19 mouse cellular contexts compared by ENCODE assay signal in the genomic region with DNA sequence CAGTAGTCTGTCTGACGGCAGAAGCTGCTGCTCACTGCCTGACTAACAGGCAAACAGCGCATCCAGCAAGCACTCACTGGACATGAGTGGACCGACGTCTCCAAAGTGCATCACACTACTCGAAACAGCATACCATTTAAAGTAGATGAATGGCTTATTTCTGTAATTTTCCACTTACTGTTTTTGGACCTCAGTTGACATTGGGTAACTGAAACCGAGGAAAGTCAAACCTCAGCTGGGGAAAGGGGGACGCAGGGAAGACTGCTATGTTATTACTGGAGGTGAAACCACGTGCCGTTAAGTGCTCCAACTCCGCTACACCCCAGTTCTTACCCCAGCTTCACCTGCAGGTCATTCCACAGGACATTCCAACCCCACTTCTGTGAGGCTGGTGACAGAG.
DNase-seq lines count a peak whose midpoint lies in the region; ATAC-seq and TF ChIP-seq lines count a peak whose summit lies in the region.
"Had no signal": no experiment of that assay in that cellular context is flagged by ENCODE, and none has a peak within 500 bp of the region (broad histone marks: within the 10 kb centered on the region; RNA-seq: fewer than 3 reads in every experiment).

No protein-coding gene starts in this region.

- H3K9me3 ChIP-seq in heart, embryonic 15.5 days (replicated peaks), result no peaks in the 10 kb centered on the region
- no peaks in the 10 kb centered on the region for H3K9me3 ChIP-seq in heart, embryonic 11.5 days (replicated peaks; ENCODE audit: control insufficient read depth, low read length)
- no peaks in the 10 kb centered on the region for H3K9me3 ChIP-seq in liver, embryonic 15.5 days (replicated peaks)
- 0 out of 2 replicates have a peak, but pooled peaks cover 3% of the 10 kb centered on the region for H3K9me3 ChIP-seq in liver, embryonic 12.5 days (replicated peaks)
- no peaks in the 10 kb centered on the region for H3K9me3 ChIP-seq in limb, embryonic 14.5 days (ENCODE audit: control insufficient read depth, low read length)

- no peak for ATAC-seq in heart, embryonic 15.5 days (replicated peaks; ENCODE audit: insufficient number of reproducible peaks, insufficient read depth, low FRiP score, low read depth)
- no peak for ATAC-seq in heart, embryonic 11.5 days (replicated peaks; ENCODE audit: insufficient number of reproducible peaks, low FRiP score, low TSS enrichment)
- no peak for ATAC-seq in liver, embryonic 15.5 days (ENCODE audit: insufficient read depth)
- no peak for ATAC-seq in liver, embryonic 12.5 days
- ATAC-seq in limb, embryonic 14.5 days (ENCODE audit: low FRiP score, low read depth), result no peak
- ATAC-seq: forebrain, postnatal 0 days; intestine, postnatal 0 days; midbrain, embryonic 13.5 days had no signal

- no peaks in the 10 kb centered on the region for H3K36me3 ChIP-seq in heart, embryonic 15.5 days
- no peaks in the 10 kb centered on the region; the same call in 1 of the 2 replicates for H3K36me3 ChIP-seq in heart, embryonic 11.5 days (ENCODE audit: control insufficient read depth, insufficient read depth, low read length)
- H3K36me3 ChIP-seq in liver, embryonic 15.5 days (replicated peaks), result no peaks in the 10 kb centered on the region
- H3K36me3 ChIP-seq in liver, embryonic 12.5 days, result no peaks in the 10 kb centered on the region
- H3K36me3 ChIP-seq in limb, embryonic 14.5 days (ENCODE audit: control insufficient read depth, insufficient read depth, low read length), result 0 out of 2 replicates have a peak, but pooled peaks cover 14% of the 10 kb centered on the region
- H3K36me3 ChIP-seq: midbrain, embryonic 13.5 days had no signal

- H3K4me1 ChIP-seq in heart, embryonic 15.5 days (replicated peaks), result peaks cover 79% of the 10 kb centered on the region
- H3K4me1 ChIP-seq in heart, embryonic 11.5 days (ENCODE audit: control insufficient read depth, insufficient read depth, low read length), result peaks cover 51% of the 10 kb centered on the region
- peaks cover 47% of the 10 kb centered on the region for H3K4me1 ChIP-seq in liver, embryonic 15.5 days (replicated peaks)
- H3K4me1 ChIP-seq in liver, embryonic 12.5 days, result peaks cover 48% of the 10 kb centered on the region
- H3K4me1 ChIP-seq in limb, embryonic 14.5 days (ENCODE audit: control insufficient read depth, insufficient read depth, low read length), result peaks cover 48% of the 10 kb centered on the region
- H3K4me1 ChIP-seq: midbrain, embryonic 13.5 days had no signal

- H3K27ac ChIP-seq in heart, embryonic 15.5 days, result peak overlapping the region; percentile 63; the same call in 1 of the 2 replicates
- no peak overlapping the region for H3K27ac ChIP-seq in heart, embryonic 11.5 days (ENCODE audit: low read depth, low read length)
- 0 out of 2 replicates have a peak overlapping the region, but pooled peaks have one; percentile 45 for H3K27ac ChIP-seq in liver, embryonic 15.5 days (replicated peaks)
- H3K27ac ChIP-seq in liver, embryonic 12.5 days, result no peak overlapping the region
- H3K27ac ChIP-seq in limb, embryonic 14.5 days (replicated peaks; ENCODE audit: low read depth, low read length), result no peak overlapping the region
- H3K27ac ChIP-seq: hindbrain, embryonic 14.5 days; left cerebral cortex, adult 2 months; midbrain, embryonic 13.5 days; stomach, postnatal 0 days had no signal

- WGBS in heart, embryonic 15.5 days, result 80% methylated on average over 10 of the region's 10 CpGs
- WGBS in heart, embryonic 11.5 days (ENCODE audit: insufficient replicate concordance), result 86% methylated on average over 10 of the region's 10 CpGs
- 74% methylated on average over 10 of the region's 10 CpGs for WGBS in liver, embryonic 15.5 days (ENCODE audit: insufficient replicate concordance)
- 78% methylated on average over 10 of the region's 10 CpGs for whole genome bisulfite sequencing in liver, embryonic 12.5 days (ENCODE audit: insufficient replicate concordance)
- WGBS in limb, embryonic 14.5 days, result 81% methylated on average over 10 of the region's 10 CpGs

- no peak overlapping the region for H3K4me2 ChIP-seq in heart, embryonic 15.5 days
- no peak overlapping the region for H3K4me2 ChIP-seq in heart, embryonic 11.5 days
- H3K4me2 ChIP-seq in liver, embryonic 15.5 days, result no peak overlapping the region
- H3K4me2 ChIP-seq in liver, embryonic 12.5 days, result no peak overlapping the region
- H3K4me2 ChIP-seq in limb, embryonic 14.5 days (replicated peaks; ENCODE audit: low read depth, low read length, severe bottlenecking), result no peak overlapping the region
- H3K4me2 ChIP-seq: heart, embryonic 12.5 days; hindbrain, embryonic 14.5 days; limb, embryonic 12.5 days; midbrain, embryonic 13.5 days had no signal

- no peaks in the 10 kb centered on the region for H3K27me3 ChIP-seq in heart, embryonic 15.5 days
- H3K27me3 ChIP-seq in heart, embryonic 11.5 days (ENCODE audit: control insufficient read depth, insufficient read depth, low read length), result no peaks in the 10 kb centered on the region
- H3K27me3 ChIP-seq in liver, embryonic 15.5 days, result no peaks in the 10 kb centered on the region
- H3K27me3 ChIP-seq in liver, embryonic 12.5 days (replicated peaks), result no peaks in the 10 kb centered on the region
- no peaks in the 10 kb centered on the region for H3K27me3 ChIP-seq in limb, embryonic 14.5 days (ENCODE audit: control insufficient read depth, insufficient read depth, low read length)
- H3K27me3 ChIP-seq: heart, embryonic 12.5 days; limb, embryonic 12.5 days; midbrain, embryonic 13.5 days had no signal

- DNase-seq in adrenal gland, adult 2 months, result peak; percentile 67
- DNase-seq in adrenal gland, postnatal 25 days, result no peak
- DNase-seq in limb, embryonic 14.5 days (ENCODE audit: low spot score), result no peak
- no peak for DNase-seq in T-cell, adult 2 months (ENCODE audit: low spot score)
- DNase-seq: cerebellum, postnatal 14 days; forebrain, postnatal 0 days; spleen, adult 18-20 months; thymus, postnatal 36 days had no signal

- no peak overlapping the region for H3K9ac ChIP-seq in heart, embryonic 15.5 days
- no peak overlapping the region for H3K9ac ChIP-seq in heart, embryonic 11.5 days (ENCODE audit: low read depth, low read length)
- H3K9ac ChIP-seq in liver, embryonic 15.5 days, result no peak overlapping the region
- H3K9ac ChIP-seq in liver, embryonic 12.5 days, result no peak overlapping the region
- H3K9ac ChIP-seq in limb, embryonic 14.5 days (ENCODE audit: low read depth, low read length, severe bottlenecking), result peak overlapping the region; percentile 16; the same call in 1 of the 2 replicates
- H3K9ac ChIP-seq: forebrain, postnatal 0 days; heart, embryonic 12.5 days; hindbrain, embryonic 14.5 days; limb, embryonic 12.5 days; midbrain, embryonic 13.5 days had no signal

- no peak for TF ChIP-seq POLR2A in limb, embryonic 14.5 days (IDR thresholded peaks at IDR 0.05; ENCODE audit: borderline replicate concordance, extremely low read depth, insufficient read depth, insufficient read length)

- no peak overlapping the region for H3K4me3 ChIP-seq in heart, embryonic 15.5 days
- H3K4me3 ChIP-seq in heart, embryonic 11.5 days (ENCODE audit: low read depth, low read length), result no peak overlapping the region
- no peak overlapping the region for H3K4me3 ChIP-seq in liver, embryonic 15.5 days (replicated peaks)
- no peak overlapping the region for H3K4me3 ChIP-seq in liver, embryonic 12.5 days
- H3K4me3 ChIP-seq in limb, embryonic 14.5 days (replicated peaks; ENCODE audit: low read length), result no peak overlapping the region
- H3K4me3 ChIP-seq: heart, embryonic 12.5 days; left cerebral cortex, adult 2 months; limb, embryonic 12.5 days; midbrain, embryonic 13.5 days had no signal

Comparison
In these comparisons a context has a peak if more than half of its experiments do, and no peak if none do; other contexts are left out.
1. H3K27ac ChIP-seq: peak in heart, embryonic 15.5 days (single experiment) and liver, embryonic 15.5 days (single experiment); none in heart, embryonic 11.5 days (single experiment), liver, embryonic 12.5 days (single experiment) and limb, embryonic 14.5 days (single experiment).